Mouse (Mus musculus): ENCODE data around the gene Nckap5l. TPM values are rescaled to one million over a fixed set of nuclear protein-coding genes. Genes with fewer than 3 reads are reported as not detected.

Gene Nckap5l
- total RNA-seq, 2 experiments from 2014 or later = 39.0 to 39.2 TPM

Other genes starting within 250 kb of the Nckap5l start
- 10 to 100 TPM; 66.6 to 67.3 TPM for gene Kcnh3, start 232.9 kb downstream of the Nckap5l start, total RNA-seq (2021)
- gene Mcrs1, start 205.8 kb downstream of the Nckap5l start, total RNA-seq (2021) = 100 to 1,000 TPM; 136 to 139 TPM
- gene Prpf40b, start 162.7 kb downstream of the Nckap5l start, total RNA-seq (2021) = 100 to 1,000 TPM; 125 to 132 TPM
- gene Fam186b, start 161.9 kb downstream of the Nckap5l start, total RNA-seq (2021) = 1 to 10 TPM in 1 of 2 experiments, under 1 TPM in 1; 0.64 to 1.3 TPM
- gene Fmnl3, start 87.3 kb downstream of the Nckap5l start, total RNA-seq (2021) = 10 to 100 TPM; 23.2 to 24.0 TPM
- gene Tmbim6, start 64.9 kb downstream of the Nckap5l start, total RNA-seq (2021) = 100 to 1,000 TPM; 238 to 247 TPM
- gene Bcdin3d, start 17.0 kb upstream of the Nckap5l start, total RNA-seq (2021) = 1 to 10 TPM; 7.8 to 8.0 TPM
- 10 to 100 TPM; 53.6 to 65.1 TPM for gene Faim2, start 70.4 kb upstream of the Nckap5l start, total RNA-seq (2021)
- gene Aqp2, start 121.3 kb upstream of the Nckap5l start, total RNA-seq (2021) = not detected
- gene Aqp5, start 133.0 kb upstream of the Nckap5l start, total RNA-seq (2021) = 1 to 10 TPM in 1 of 2 experiments, under 1 TPM in 1; 0.28 to 1.1 TPM
- not detected for gene Aqp6, start 143.7 kb upstream of the Nckap5l start, total RNA-seq (2021)
- 10 to 100 TPM; 22.0 to 26.1 TPM for gene Racgap1, start 193.9 kb upstream of the Nckap5l start, total RNA-seq (2021)
- 100 to 1,000 TPM; 101 to 102 TPM for gene Asic1, start 212.6 kb upstream of the Nckap5l start, total RNA-seq (2021)
- 100 to 1,000 TPM; 134 to 148 TPM for gene Smarcd1, start 244.4 kb upstream of the Nckap5l start, total RNA-seq (2021)
- not detected for gene Gm17349, start 247.7 kb upstream of the Nckap5l start, total RNA-seq (2021)

All from left cerebral cortex, postnatal 4 days (tissue).